Comparison of ENCODE assay signal across 9 mouse cellular contexts in genomic region chr8:111991278-111991677, GRCm38 (mm10). TPM values are rescaled to one million over a fixed set of nuclear protein-coding genes. Genes with fewer than 3 reads are reported as not detected.
DNase-seq lines count a peak whose midpoint lies in the region; ATAC-seq and TF ChIP-seq lines count a peak whose summit lies in the region.
"Had no signal": no experiment of that assay in that cellular context is flagged by ENCODE, and none has a peak within 500 bp of the region (broad histone marks: within the 10 kb centered on the region; RNA-seq: fewer than 3 reads in every experiment).

No protein-coding gene starts in this region.

- no peak for ATAC-seq in kidney, embryonic 15.5 days (replicated peaks; ENCODE audit: low FRiP score)
- ATAC-seq in hindbrain, embryonic 16.5 days = no peak
- ATAC-seq in midbrain, embryonic 15.5 days (replicated peaks) = no peak

- H3K36me3 ChIP-seq in kidney, embryonic 15.5 days = peaks cover 69% of the 10 kb centered on the region
- H3K36me3 ChIP-seq in hindbrain, embryonic 16.5 days (ENCODE audit: control insufficient read depth, insufficient read depth, low read length) = peaks cover 24% of the 10 kb centered on the region
- peaks cover 24% of the 10 kb centered on the region for H3K36me3 ChIP-seq in midbrain, embryonic 15.5 days (replicated peaks)

- H3K4me1 ChIP-seq in kidney, embryonic 15.5 days = peaks cover 7% of the 10 kb centered on the region
- no peaks in the 10 kb centered on the region for H3K4me1 ChIP-seq in brown adipose tissue, adult 24 weeks (ENCODE audit: control insufficient read depth, insufficient read depth, insufficient read length, low read length)
- peaks cover 5% of the 10 kb centered on the region for H3K4me1 ChIP-seq in hindbrain, embryonic 16.5 days (ENCODE audit: control insufficient read depth, insufficient read depth, low read depth, low read length)
- H3K4me1 ChIP-seq in midbrain, embryonic 15.5 days = peaks cover 8% of the 10 kb centered on the region
- H3K4me1 ChIP-seq in lung, adult 2 months (ENCODE audit: control insufficient read depth, insufficient read depth, low read length) = no peaks in the 10 kb centered on the region

- no peak for DNase-seq in kidney, adult 18-20 months
- no peak for DNase-seq in embryo, embryonic 11 days
- no peak for DNase-seq in gastrocnemius, postnatal 14 days
- no peak for DNase-seq in lung, adult 2 months

- H3K27ac ChIP-seq in kidney, embryonic 15.5 days = no peak overlapping the region
- no peak overlapping the region for H3K27ac ChIP-seq in brown adipose tissue, adult 24 weeks (replicated peaks; ENCODE audit: low read depth, low read length)
- H3K27ac ChIP-seq in hindbrain, embryonic 16.5 days (ENCODE audit: low read depth, low read length) = no peak overlapping the region
- H3K27ac ChIP-seq in midbrain, embryonic 15.5 days = no peak overlapping the region

- peak overlapping the region; percentile 85 for H3K4me3 ChIP-seq in kidney, embryonic 15.5 days (replicated peaks)
- H3K4me3 ChIP-seq in brown adipose tissue, adult 24 weeks (ENCODE audit: insufficient read depth, low read depth, low read length) = peak overlapping the region; percentile 88; the same call in 1 of the 2 replicates
- peak overlapping the region; percentile 73 for H3K4me3 ChIP-seq in hindbrain, embryonic 16.5 days (ENCODE audit: low read length)
- peak overlapping the region; percentile 89 for H3K4me3 ChIP-seq in midbrain, embryonic 15.5 days
- no peak overlapping the region for H3K4me3 ChIP-seq in lung, adult 2 months (replicated peaks; ENCODE audit: extremely low read depth, low read depth, low read length)

- peak overlapping the region; percentile 78 for H3K4me2 ChIP-seq in kidney, embryonic 15.5 days
- H3K4me2 ChIP-seq in hindbrain, embryonic 16.5 days (ENCODE audit: low read length) = peak overlapping the region; percentile 75
- peak overlapping the region; percentile 76 for H3K4me2 ChIP-seq in midbrain, embryonic 15.5 days

- H3K27me3 ChIP-seq in kidney, embryonic 15.5 days = no peaks in the 10 kb centered on the region
- H3K27me3 ChIP-seq in hindbrain, embryonic 16.5 days (replicated peaks; ENCODE audit: control insufficient read depth, insufficient read depth, low read length) = no peaks in the 10 kb centered on the region
- H3K27me3 ChIP-seq in midbrain, embryonic 15.5 days (replicated peaks) = no peaks in the 10 kb centered on the region

- no peak for TF ChIP-seq POLR2A in lung, adult 2 months (IDR thresholded peaks at IDR 0.05; ENCODE audit: borderline replicate concordance, extremely low read depth, low read depth, low read length)

- peak overlapping the region; percentile 85 for H3K9ac ChIP-seq in kidney, embryonic 15.5 days
- peak overlapping the region; percentile 82; the same call in 1 of the 2 replicates for H3K9ac ChIP-seq in hindbrain, embryonic 16.5 days (ENCODE audit: low read depth, low read length)
- H3K9ac ChIP-seq in midbrain, embryonic 15.5 days = peak overlapping the region; percentile 73; the same call in 1 of the 2 replicates

- no peak for TF ChIP-seq CTCF in lung, adult 2 months (IDR thresholded peaks at IDR 0.05; ENCODE audit: insufficient read depth, low read length)

- 67% methylated on average over 8 of the region's 8 CpGs for WGBS in kidney, embryonic 15.5 days
- 61% methylated on average over 8 of the region's 8 CpGs for WGBS in hindbrain, embryonic 16.5 days
- 65% methylated on average over 8 of the region's 8 CpGs for WGBS in midbrain, embryonic 15.5 days
- WGBS in lung, adult 2 months = 54% methylated on average over 8 of the region's 8 CpGs

- intact Hi-C loops in gastrocnemius, postnatal 14 days (cut with DNase I; ENCODE audit: low total_unique reads) = no loop called here

- no peaks in the 10 kb centered on the region for H3K9me3 ChIP-seq in kidney, embryonic 15.5 days (replicated peaks)
- H3K9me3 ChIP-seq in hindbrain, embryonic 16.5 days (ENCODE audit: control insufficient read depth, low read length) = no peaks in the 10 kb centered on the region
- H3K9me3 ChIP-seq in midbrain, embryonic 15.5 days = no peaks in the 10 kb centered on the region

RNA-seq across cellular contexts. Expression of gene Adat1, which starts 0.8 kb away (rescaled TPM):
- polyA plus RNA-seq in kidney, embryonic 15.5 days (2015; fragmentation: Nextera tagmentation; extraction: Ambion mirVana) = 11.2 and 12.1 TPM in 2 replicates
- 1.5 and 2.4 TPM in 2 replicates for polyA plus RNA-seq in brown adipose tissue, adult 24 weeks (2012; ENCODE audit: insufficient read depth, insufficient read length, missing spikeins)
- polyA plus RNA-seq in hindbrain, embryonic 16.5 days (2015; fragmentation: Nextera tagmentation; extraction: Ambion mirVana) = 6.9 and 7.5 TPM in 2 replicates
- polyA plus RNA-seq in midbrain, embryonic 15.5 days (2015; fragmentation: Nextera tagmentation; extraction: Ambion mirVana) = 8.7 and 8.9 TPM in 2 replicates
- total RNA-seq in gastrocnemius, postnatal 14 days (2021) = 1 to 10 TPM; 1.3 TPM
- polyA plus RNA-seq in lung, adult 2 months (2012; rRNA removed) = 2.5 and 2.7 TPM in 2 replicates

RNA-seq across cellular contexts. Expression of gene Kars, which starts 19.8 kb away (rescaled TPM):
- polyA plus RNA-seq in kidney, embryonic 15.5 days (2015; fragmentation: Nextera tagmentation; extraction: Ambion mirVana) = 209 and 219 TPM in 2 replicates
- polyA plus RNA-seq in brown adipose tissue, adult 24 weeks (2012; ENCODE audit: insufficient read depth, insufficient read length, missing spikeins) = 62.3 and 65.6 TPM in 2 replicates
- 173 and 178 TPM in 2 replicates for polyA plus RNA-seq in hindbrain, embryonic 16.5 days (2015; fragmentation: Nextera tagmentation; extraction: Ambion mirVana)
- polyA plus RNA-seq in midbrain, embryonic 15.5 days (2015; fragmentation: Nextera tagmentation; extraction: Ambion mirVana) = 157 TPM in 2 replicates
- 100 to 1,000 TPM; 100 to 107 TPM for total RNA-seq in gastrocnemius, postnatal 14 days (2021)
- 28.0 and 42.2 TPM in 2 replicates for polyA plus RNA-seq in lung, adult 2 months (2012; rRNA removed)

RNA-seq across cellular contexts. Expression of gene Terf2ip, which starts 19.9 kb away (rescaled TPM):
- polyA plus RNA-seq in kidney, embryonic 15.5 days (2015; fragmentation: Nextera tagmentation; extraction: Ambion mirVana) = 23.9 and 27.6 TPM in 2 replicates
- 6.3 and 8.0 TPM in 2 replicates for polyA plus RNA-seq in brown adipose tissue, adult 24 weeks (2012; ENCODE audit: insufficient read depth, insufficient read length, missing spikeins)
- 66.8 and 71.9 TPM in 2 replicates for polyA plus RNA-seq in hindbrain, embryonic 16.5 days (2015; fragmentation: Nextera tagmentation; extraction: Ambion mirVana)
- 70.0 and 72.1 TPM in 2 replicates for polyA plus RNA-seq in midbrain, embryonic 15.5 days (2015; fragmentation: Nextera tagmentation; extraction: Ambion mirVana)
- 10 to 100 TPM in 1 of 2 experiments, 1 to 10 TPM in 1; 9.1 to 10.4 TPM for total RNA-seq in gastrocnemius, postnatal 14 days (2021)
- 10.4 TPM in 2 replicates for polyA plus RNA-seq in lung, adult 2 months (2012; rRNA removed)

RNA-seq across cellular contexts. Expression of gene Gm6793, which starts 23.6 kb away (rescaled TPM):
- polyA plus RNA-seq in kidney, embryonic 15.5 days (2015; fragmentation: Nextera tagmentation; extraction: Ambion mirVana) = 0.12 and 0.73 TPM in 2 replicates
- not detected in 2 replicates for polyA plus RNA-seq in brown adipose tissue, adult 24 weeks (2012; ENCODE audit: insufficient read depth, insufficient read length, missing spikeins)
- polyA plus RNA-seq in hindbrain, embryonic 16.5 days (2015; fragmentation: Nextera tagmentation; extraction: Ambion mirVana) = 0.33 and 0.70 TPM in 2 replicates
- 1.0 and 1.4 TPM in 2 replicates for polyA plus RNA-seq in midbrain, embryonic 15.5 days (2015; fragmentation: Nextera tagmentation; extraction: Ambion mirVana)
- not detected for total RNA-seq in gastrocnemius, postnatal 14 days (2021)
- polyA plus RNA-seq in lung, adult 2 months (2012; rRNA removed) = 0.21 TPM in 1 of 2 replicates, not detected in the other
- total RNA-seq: monocyte, adult 5-6 weeks had no signal

RNA-seq across cellular contexts. Expression of gene Gabarapl2, which starts 50.8 kb away (rescaled TPM):
- polyA plus RNA-seq in kidney, embryonic 15.5 days (2015; fragmentation: Nextera tagmentation; extraction: Ambion mirVana) = 194 and 198 TPM in 2 replicates
- polyA plus RNA-seq in brown adipose tissue, adult 24 weeks (2012; ENCODE audit: insufficient read depth, insufficient read length, missing spikeins) = 116 and 142 TPM in 2 replicates
- polyA plus RNA-seq in hindbrain, embryonic 16.5 days (2015; fragmentation: Nextera tagmentation; extraction: Ambion mirVana) = 422 and 469 TPM in 2 replicates
- polyA plus RNA-seq in midbrain, embryonic 15.5 days (2015; fragmentation: Nextera tagmentation; extraction: Ambion mirVana) = 430 and 438 TPM in 2 replicates
- 10 to 100 TPM; 73.9 to 78.5 TPM for total RNA-seq in gastrocnemius, postnatal 14 days (2021)
- polyA plus RNA-seq in lung, adult 2 months (2012; rRNA removed) = 26.2 and 58.2 TPM in 2 replicates
